In the genomic region with DNA sequence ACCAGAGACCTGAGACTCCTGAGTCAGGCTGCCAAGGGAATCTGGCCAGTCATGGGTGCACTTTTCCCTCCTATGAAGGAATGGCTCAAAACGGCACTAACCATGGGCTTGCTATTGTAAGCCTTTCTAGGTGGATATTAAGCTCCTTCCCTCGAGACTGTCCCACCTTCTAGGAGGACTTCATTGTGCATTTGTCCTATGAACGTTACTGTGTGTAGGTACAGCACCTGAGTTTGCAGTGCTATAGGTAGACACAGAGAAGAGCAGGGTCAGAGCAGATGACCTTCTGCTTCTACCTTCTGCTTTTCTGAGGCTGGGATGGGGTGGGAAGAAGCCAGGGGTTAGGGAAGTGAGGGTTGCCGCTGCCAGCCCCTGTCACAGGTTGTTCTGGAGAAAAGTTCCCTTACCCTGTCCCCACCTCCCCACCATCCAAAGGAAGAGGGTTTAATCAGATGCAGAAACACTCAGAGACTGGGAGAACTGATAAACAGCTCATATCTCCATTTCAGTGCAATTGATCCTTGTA, we compare ENCODE assay signal across 10 mouse cellular contexts.
DNase-seq lines count a peak whose midpoint lies in the region; ATAC-seq and TF ChIP-seq lines count a peak whose summit lies in the region.
"Had no signal": no experiment of that assay in that cellular context is flagged by ENCODE, and none has a peak within 500 bp of the region (broad histone marks: within the 10 kb centered on the region; RNA-seq: fewer than 3 reads in every experiment).

No protein-coding gene starts in this region.

- no peak for TF ChIP-seq CTCF in small intestine, adult 2 months (IDR thresholded peaks at IDR 0.05; ENCODE audit: extremely low read depth, insufficient read length, insufficient replicate concordance, low read depth, low read length)

- no peaks in the 10 kb centered on the region for H3K36me3 ChIP-seq in heart, embryonic 13.5 days
- no peaks in the 10 kb centered on the region for H3K36me3 ChIP-seq in lung, embryonic 16.5 days (ENCODE audit: control insufficient read depth, insufficient read depth, low read length)
- H3K36me3 ChIP-seq in embryonic facial prominence, embryonic 14.5 days (ENCODE audit: control insufficient read depth, insufficient read depth, low read length): no peaks in the 10 kb centered on the region
- no peaks in the 10 kb centered on the region for H3K36me3 ChIP-seq in small intestine, adult 2 months (ENCODE audit: control insufficient read depth, insufficient read depth, low read length)

- TF ChIP-seq POLR2A in small intestine, adult 2 months (IDR thresholded peaks at IDR 0.05; ENCODE audit: low read depth, low read length): no peak

- H3K9ac ChIP-seq in heart, embryonic 13.5 days: no peak overlapping the region
- no peak overlapping the region for H3K9ac ChIP-seq in lung, embryonic 16.5 days (ENCODE audit: low read length)
- H3K9ac ChIP-seq in embryonic facial prominence, embryonic 14.5 days (ENCODE audit: low read depth, low read length): no peak overlapping the region

- intact Hi-C loops in left cerebral cortex, postnatal 25 days (cut with DNase I): no loop called here

- H3K4me3 ChIP-seq in heart, embryonic 13.5 days: no peak overlapping the region
- no peak overlapping the region for H3K4me3 ChIP-seq in lung, embryonic 16.5 days (ENCODE audit: low read length)
- no peak overlapping the region for H3K4me3 ChIP-seq in embryonic facial prominence, embryonic 14.5 days (ENCODE audit: low read depth, low read length)
- no peak overlapping the region for H3K4me3 ChIP-seq in small intestine, adult 2 months (ENCODE audit: low read depth, low read length)

- peaks cover 25% of the 10 kb centered on the region for H3K4me1 ChIP-seq in heart, embryonic 13.5 days
- peaks cover 30% of the 10 kb centered on the region for H3K4me1 ChIP-seq in lung, embryonic 16.5 days (replicated peaks; ENCODE audit: control insufficient read depth, insufficient read depth, low read length)
- peaks cover 20% of the 10 kb centered on the region for H3K4me1 ChIP-seq in embryonic facial prominence, embryonic 14.5 days (ENCODE audit: control insufficient read depth, insufficient read depth, low read length)
- H3K4me1 ChIP-seq in small intestine, adult 2 months (ENCODE audit: control insufficient read depth, insufficient read depth, insufficient read length, low read length): peaks cover 13% of the 10 kb centered on the region

- no peaks in the 10 kb centered on the region for H3K27me3 ChIP-seq in heart, embryonic 13.5 days (replicated peaks)
- no peaks in the 10 kb centered on the region for H3K27me3 ChIP-seq in lung, embryonic 16.5 days (ENCODE audit: control insufficient read depth, insufficient read depth, low read depth, low read length)
- H3K27me3 ChIP-seq in embryonic facial prominence, embryonic 14.5 days (replicated peaks; ENCODE audit: control insufficient read depth, insufficient read depth, low read length): no peaks in the 10 kb centered on the region; the same call in 1 of the 2 replicates
- H3K27me3 ChIP-seq in small intestine, adult 2 months (ENCODE audit: control insufficient read depth, insufficient read depth, low read length): no peaks in the 10 kb centered on the region

- peak overlapping the region; percentile 46 for H3K27ac ChIP-seq in heart, embryonic 13.5 days (replicated peaks)
- peak overlapping the region; percentile 65 for H3K27ac ChIP-seq in lung, embryonic 16.5 days (ENCODE audit: low read length)
- peak overlapping the region; percentile 62; the same call in 1 of the 2 replicates for H3K27ac ChIP-seq in embryonic facial prominence, embryonic 14.5 days (replicated peaks; ENCODE audit: low read depth, low read length)
- peak overlapping the region; percentile 8 for H3K27ac ChIP-seq in small intestine, adult 2 months (ENCODE audit: insufficient read depth, low read depth, low read length)

- ATAC-seq in heart, embryonic 13.5 days (ENCODE audit: extremely low read depth, insufficient number of reproducible peaks, low FRiP score, low TSS enrichment): no peak
- no peak for ATAC-seq in lung, embryonic 16.5 days (ENCODE audit: low read depth)
- no peak for ATAC-seq in embryonic facial prominence, embryonic 14.5 days (ENCODE audit: low read depth)

- no peak for DNase-seq in heart, adult 18-20 months
- DNase-seq in lung, postnatal 36 days: no peak
- DNase-seq in embryonic facial prominence, embryonic 14.5 days (ENCODE audit: low spot score): no peak
- no peak for DNase-seq in ovary, adult 18-20 months (ENCODE audit: low spot score)
- no peak for DNase-seq in left cerebral cortex, postnatal 25 days (ENCODE audit: low spot score in 2 of 2)
- DNase-seq: cerebellum, adult 2 months; lung, adult 2 months had no signal

- H3K4me2 ChIP-seq in heart, embryonic 13.5 days: no peak overlapping the region
- H3K4me2 ChIP-seq in lung, embryonic 16.5 days (ENCODE audit: low read depth, low read length): no peak overlapping the region
- H3K4me2 ChIP-seq in embryonic facial prominence, embryonic 14.5 days (ENCODE audit: low read depth, low read length): no peak overlapping the region

- no peaks in the 10 kb centered on the region for H3K9me3 ChIP-seq in heart, embryonic 13.5 days
- H3K9me3 ChIP-seq in lung, embryonic 16.5 days (ENCODE audit: control insufficient read depth, low read length): no peaks in the 10 kb centered on the region
- no peaks in the 10 kb centered on the region for H3K9me3 ChIP-seq in embryonic facial prominence, embryonic 14.5 days (ENCODE audit: control insufficient read depth, low read length)

- 64% methylated on average over 4 of the region's 4 CpGs for WGBS in heart, embryonic 13.5 days
- WGBS in lung, embryonic 16.5 days: 63% methylated on average over 4 of the region's 4 CpGs
- WGBS in embryonic facial prominence, embryonic 14.5 days: 49% methylated on average over 4 of the region's 4 CpGs
- 82% methylated on average over 4 of the region's 4 CpGs for WGBS in small intestine, adult 2 months

Comparison
In these comparisons a context has a peak if more than half of its experiments do, and no peak if none do; other contexts are left out.
1. H3K27ac ChIP-seq: peak in every context shown above with its lines; median percentile 65 in lung, embryonic 16.5 days; 62 in embryonic facial prominence, embryonic 14.5 days; 46 in heart, embryonic 13.5 days; 8 in small intestine, adult 2 months.